Mouse (Mus musculus) E14TG2a.4 (cell line): Measurements from ENCODE around the gene Rbpj.

Source experiments
- CTCF ChIP-seq: conservative IDR thresholded peaks from 2 replicates; pipeline ENCODE4 v1.5.1; 2014; ENCODE audit warnings: low read length
- NANOG ChIP-seq: IDR thresholded peaks from 2 replicates; pipeline ENCODE4 v1.6.1; 2014; ENCODE audit warnings: borderline replicate concordance, low read length, mixed read lengths
- POU5F1 ChIP-seq: IDR thresholded peaks from 2 replicates; pipeline ENCODE4 v1.6.1; 2014; ENCODE audit warnings: low read length, borderline replicate concordance

DNA sequence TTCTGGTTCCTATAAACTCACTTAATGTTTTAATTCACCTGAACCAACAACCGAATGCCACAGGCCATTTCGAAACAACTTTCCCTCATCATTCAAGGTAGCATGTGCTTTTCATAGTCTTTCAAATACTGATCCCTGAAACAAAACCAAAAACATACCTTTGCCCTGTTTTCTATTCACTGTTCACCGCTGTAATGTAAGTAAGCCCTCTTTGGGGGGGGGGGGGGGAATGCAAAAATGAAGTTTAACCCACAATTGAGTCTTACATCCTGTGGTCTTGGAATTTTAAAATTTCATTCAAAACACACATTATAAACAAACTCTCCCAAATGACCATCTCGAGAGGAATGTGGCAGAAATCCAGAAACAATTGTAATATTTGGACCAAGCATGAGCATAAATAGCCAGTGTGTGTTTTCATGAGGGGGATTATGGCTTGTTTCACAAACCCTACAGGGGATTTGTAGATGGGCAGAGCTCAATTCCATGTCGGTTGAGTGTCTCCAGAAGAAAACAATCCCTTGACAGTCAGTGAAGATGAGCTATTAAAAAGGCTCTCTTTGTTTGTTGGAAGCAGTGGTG lies 99.4 kb downstream of the Rbpj start:
- TF ChIP-seq CTCF (no peak), POU5F1 (no peak), NANOG (no peak)
